Mouse (Mus musculus) ES-E14 (cell line): Measurements from ENCODE around the gene Jmjd8. TPM values are rescaled to one million over a fixed set of nuclear protein-coding genes. Genes with fewer than 3 reads are reported as not detected.

Experiments
- DNase-seq: peaks from one replicate; pipeline ENCODE4 v3.0.0-alpha.2; 2013; ENCODE audit warnings: low read depth, low spot score
- H3K27ac ChIP-seq: 2 replicates; pipeline ENCODE4 v1.5.1; 2012; ENCODE audit warnings: low read depth, mild to moderate bottlenecking, low read length, moderate library complexity, mixed read lengths; ENCODE audit not compliant: poor library complexity, insufficient read depth, severe bottlenecking
- H3K36me3 ChIP-seq: 2 replicates; pipeline ENCODE4 v1.6.1; 2012; ENCODE audit warnings: mild to moderate bottlenecking, low read length, moderate library complexity, mixed read lengths; ENCODE audit not compliant: control insufficient read depth, poor library complexity, insufficient read depth, severe bottlenecking
- H3K4me1 ChIP-seq, 2 experiments: fragments of 150-350 bp in 1 of 2; sonication (generic) in 1 of 2; 2 replicates each; pipeline ENCODE4 v1.6.1; 2012; ENCODE audit warnings: low read length in 2 of 2, mild to moderate bottlenecking in 1 of 2, mixed read lengths in 1 of 2; ENCODE audit not compliant: control insufficient read depth in 2 of 2, insufficient read depth in 2 of 2, poor library complexity in 1 of 2
- H3K4me3 ChIP-seq, 2 experiments: fragments of 150-350 bp in 1 of 2; sonication (generic) in 1 of 2; 2 replicates each; pipeline ENCODE4 v1.5.1; 2012; ENCODE audit warnings: low read length in 2 of 2, low read depth in 1 of 2, mild to moderate bottlenecking in 1 of 2, mixed read lengths in 1 of 2; ENCODE audit not compliant: insufficient read depth in 1 of 2, poor library complexity in 1 of 2, severe bottlenecking in 1 of 2
- H3K9ac ChIP-seq: 2 replicates; pipeline ENCODE4 v1.6.1; 2012; ENCODE audit warnings: low read depth, mild to moderate bottlenecking, low read length, mixed read lengths; ENCODE audit not compliant: poor library complexity, insufficient read depth, severe bottlenecking
- H3K9me3 ChIP-seq: fragments of 150-350 bp; sonication (generic); 2 replicates; pipeline ENCODE4 v1.6.1; 2012; ENCODE audit warnings: low read depth, mild to moderate bottlenecking, low read length; ENCODE audit not compliant: control insufficient read depth, insufficient read depth
- CHD2 ChIP-seq: IDR thresholded peaks from 2 replicates; pipeline ENCODE4 v1.6.1; 2014; ENCODE audit warnings: mild to moderate bottlenecking, low read depth, low read length, inconsistent platforms
- HCFC1 ChIP-seq: IDR thresholded peaks from 2 replicates; pipeline ENCODE4 v1.6.1; 2012; ENCODE audit warnings: low read length, inconsistent platforms, borderline replicate concordance; ENCODE audit not compliant: insufficient read depth
- MAFK ChIP-seq: IDR thresholded peaks from 2 replicates; pipeline ENCODE4 v1.6.1; 2014; ENCODE audit warnings: mild to moderate bottlenecking, low read depth, low read length, inconsistent platforms; ENCODE audit not compliant: insufficient read depth
- ZC3H11A ChIP-seq: IDR thresholded peaks from 2 replicates; pipeline ENCODE4 v1.6.1; 2012; ENCODE audit warnings: low read depth, mild to moderate bottlenecking, inconsistent platforms, low read length, borderline replicate concordance
- ZNF384 ChIP-seq: IDR thresholded peaks from 2 replicates; pipeline ENCODE4 v1.6.1; 2012; ENCODE audit warnings: low read depth, low read length, inconsistent platforms
- in situ Hi-C, 2 experiments: fragments of 600-800 bp; cut with MboI; formaldehyde crosslinking; loops; one replicate each; pipeline ENCODE4 v1.15.1; 2025; ENCODE audit warnings: low sequenced_read_pairs in 2 of 2, inconsistent platforms in 1 of 2; ENCODE audit not compliant: unreplicated experiment in 2 of 2
- total RNA-seq: library from RNA; depleted of rRNA; stranded (reverse); fragments of 300-350 nt; gene quantifications from 2 replicates; pipeline ENCODE4 v1.2.3, GENCODE M21; 2012

Jmjd8 gene
- total RNA-seq, 1 experiment, result 25.1 TPM

DNA sequence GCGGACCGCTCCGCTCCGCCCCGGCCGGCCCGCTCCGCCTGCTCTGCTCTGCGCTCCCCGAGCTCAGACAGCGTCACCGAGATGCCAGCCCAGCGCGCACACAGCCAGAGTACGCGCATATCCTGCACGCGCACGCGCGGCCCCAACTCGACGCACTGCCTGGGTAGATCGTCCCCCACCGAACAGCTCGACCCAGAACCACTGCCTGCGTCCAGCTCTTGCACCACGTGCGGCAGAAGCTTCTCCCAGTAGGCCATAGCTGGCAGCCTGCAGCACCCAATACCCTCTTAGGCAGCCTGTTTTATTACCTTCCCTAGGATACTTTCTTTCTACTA, 8.4 kb downstream of the Jmjd8 start, which contains the start of gene Rhbdl1:
Gene Rhbdl1 (minus strand): TSS at position 220 of the 335 bp plus-strand sequence.
- in situ Hi-C loops, result no loop called here
- TF ChIP-seq ZC3H11A, result no peak
- no peak for TF ChIP-seq ZNF384
- no peak for DNase-seq
- H3K9me3 ChIP-seq, result no peaks in the 10 kb centered on the region
- peaks cover 0 to 19% of the 10 kb centered on the region in 2 experiments; a peak in 1 of 4 replicates for H3K4me1 ChIP-seq
- H3K9ac ChIP-seq, result peak within 1 kb of the TSS; percentile 20; the same call in 1 of the 2 replicates
- H3K27ac ChIP-seq, result no peak within 1 kb of the TSS
- peak within 1 kb of the TSS; percentile 23 to 41; a peak in 3 of 4 replicates for H3K4me3 ChIP-seq
- H3K36me3 ChIP-seq, result peaks cover 51% of the 10 kb centered on the region

DNA sequence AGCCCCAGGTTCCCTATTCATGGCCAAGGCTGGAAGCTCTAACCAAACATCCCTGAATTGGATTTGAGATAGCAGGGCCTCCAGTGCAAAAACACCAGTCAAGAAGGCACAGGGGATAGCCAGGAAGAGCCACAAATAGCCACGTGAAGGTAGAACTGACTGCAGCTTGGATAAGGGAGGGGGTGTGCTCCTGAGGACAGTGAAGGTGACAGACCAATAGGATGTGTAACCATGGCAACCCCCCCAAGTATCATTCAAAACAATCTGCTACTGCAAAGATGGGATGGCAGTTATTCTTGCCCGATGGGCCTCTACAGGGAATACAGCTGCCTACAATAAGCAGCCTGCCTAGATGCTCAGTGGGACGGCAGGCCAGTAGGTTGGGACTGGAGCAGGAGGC, 8.9 kb downstream of the Jmjd8 start:
- Histone ChIP-seq H3K9ac (no peak overlapping the region), H3K36me3 (peaks cover 56% of the 10 kb centered on the region), H3K9me3 (no peaks in the 10 kb centered on the region), H3K27ac (no peak overlapping the region), H3K4me1 (peaks cover 0 to 19% of the 10 kb centered on the region in 2 experiments; a peak in 1 of 4 replicates), H3K4me3 (no peak overlapping the region)
- DNase-seq, result no peak
- in situ Hi-C loops, result no loop called here
- TF ChIP-seq HCFC1 (no peak), MAFK (no peak), ZNF384 (no peak), CHD2 (no peak)

DNA sequence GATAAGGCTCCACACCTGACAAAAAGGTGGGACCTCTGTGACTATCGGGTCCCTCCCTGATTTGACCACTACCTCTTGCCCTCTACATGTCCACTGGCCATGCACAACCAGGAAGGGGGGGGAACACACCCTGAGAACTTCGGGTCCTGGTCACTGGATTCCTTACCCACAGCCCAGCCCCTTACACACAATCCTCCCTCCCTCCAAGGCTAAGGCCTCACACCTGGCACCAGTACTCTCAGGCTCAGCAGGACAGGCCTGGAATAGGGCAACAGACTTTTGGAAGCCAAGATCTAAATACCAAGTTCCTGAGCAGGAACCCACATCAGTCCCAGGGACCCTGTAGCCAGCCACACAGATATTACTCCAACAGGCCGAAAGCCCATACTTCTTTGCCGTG, 10.2 kb downstream of the Jmjd8 start:
- no peak for DNase-seq
- Histone ChIP-seq H3K9me3 (no peaks in the 10 kb centered on the region), H3K9ac (no peak overlapping the region), H3K4me1 (peaks cover 0 to 24% of the 10 kb centered on the region in 2 experiments; a peak in 1 of 4 replicates), H3K36me3 (peaks cover 56% of the 10 kb centered on the region), H3K4me3 (no peak overlapping the region), H3K27ac (no peak overlapping the region)
- no peak for TF ChIP-seq MAFK
- TF ChIP-seq HCFC1, result no peak
- TF ChIP-seq ZNF384, result no peak
- no peak for TF ChIP-seq ZC3H11A
- no peak for TF ChIP-seq CHD2
- in situ Hi-C loops, result no loop called here

DNA sequence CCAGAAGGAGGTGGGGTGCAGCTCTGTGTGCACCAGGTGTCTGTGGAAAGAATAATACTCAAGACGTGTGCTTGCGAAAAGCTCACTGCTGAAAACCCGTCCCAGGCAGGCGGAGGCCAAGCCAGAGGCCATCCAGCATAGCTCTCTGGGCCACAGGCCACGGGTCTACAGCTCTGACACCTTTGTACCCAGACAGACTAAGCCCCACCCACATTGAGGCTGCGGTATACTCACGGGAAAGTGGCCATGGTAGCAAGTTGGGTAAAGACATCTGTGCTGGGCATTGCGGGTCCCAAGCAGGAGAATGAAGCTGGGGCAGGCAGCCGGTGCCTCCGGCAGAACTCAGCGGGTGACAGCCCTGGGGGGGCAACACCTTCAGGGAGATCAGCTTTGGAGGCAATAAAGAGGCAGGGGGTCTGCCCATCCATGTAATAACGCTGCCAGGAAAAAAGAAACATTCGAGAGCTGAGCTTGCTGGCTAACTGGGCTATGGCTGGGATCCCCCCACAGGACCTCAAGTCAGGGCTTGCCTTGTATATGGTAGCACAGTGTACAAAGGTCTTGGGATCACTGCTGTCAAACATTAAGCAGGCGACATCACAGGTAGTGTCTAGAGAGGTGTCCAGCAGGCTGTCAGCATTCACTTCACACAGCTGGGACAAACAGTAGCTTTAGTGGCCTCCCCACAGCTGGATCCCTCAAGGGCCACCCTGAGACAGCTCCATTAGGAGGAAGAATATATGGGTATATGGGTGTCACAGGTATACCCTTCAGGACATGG, 11.0 kb downstream of the Jmjd8 start:
- in situ Hi-C loops, result no loop called here
- DNase-seq, result no peak
- Histone ChIP-seq H3K9me3 (no peaks in the 10 kb centered on the region), H3K9ac (no peak overlapping the region), H3K4me1 (peaks cover 1 to 23% of the 10 kb centered on the region in 2 experiments; a peak in 1 of 4 replicates), H3K36me3 (peaks cover 55% of the 10 kb centered on the region), H3K4me3 (no peak overlapping the region), H3K27ac (no peak overlapping the region)
- no peak for TF ChIP-seq ZC3H11A
- no peak for TF ChIP-seq CHD2
- TF ChIP-seq HCFC1, result no peak
- no peak for TF ChIP-seq ZNF384
- TF ChIP-seq MAFK, result no peak

DNA sequence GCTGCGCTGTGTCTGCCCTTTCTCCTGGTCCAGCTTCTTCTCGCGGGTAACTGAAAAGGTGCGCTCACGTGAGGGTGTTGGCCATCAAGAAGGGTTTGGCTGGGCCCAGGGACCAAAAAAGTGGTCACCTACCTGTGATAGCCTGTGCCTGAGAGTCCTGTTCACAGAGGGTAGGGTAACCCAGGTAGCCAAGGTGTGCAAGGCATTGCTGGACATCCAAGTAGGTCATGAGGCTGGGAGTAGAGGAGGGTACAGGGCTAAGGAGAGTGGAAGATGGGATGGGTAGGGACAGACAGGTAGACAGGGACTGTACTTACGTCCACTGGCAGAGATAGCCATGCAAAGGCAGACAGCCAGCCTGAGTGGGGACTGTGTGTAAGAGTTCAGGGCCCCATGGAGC, 11.9 kb downstream of the Jmjd8 start:
- Histone ChIP-seq H3K36me3 (peaks cover 47% of the 10 kb centered on the region), H3K9ac (no peak overlapping the region), H3K4me3 (no peak overlapping the region), H3K9me3 (no peaks in the 10 kb centered on the region), H3K4me1 (peaks cover 2 to 16% of the 10 kb centered on the region in 2 experiments; a peak in 1 of 4 replicates), H3K27ac (no peak overlapping the region)
- DNase-seq, result no peak
- no peak for TF ChIP-seq HCFC1
- TF ChIP-seq MAFK, result no peak
- no peak for TF ChIP-seq ZNF384
- TF ChIP-seq ZC3H11A, result no peak
- no peak for TF ChIP-seq CHD2
- in situ Hi-C loops, result no loop called here
